7 mouse cellular contexts compared by ENCODE assay signal in the genomic region with DNA sequence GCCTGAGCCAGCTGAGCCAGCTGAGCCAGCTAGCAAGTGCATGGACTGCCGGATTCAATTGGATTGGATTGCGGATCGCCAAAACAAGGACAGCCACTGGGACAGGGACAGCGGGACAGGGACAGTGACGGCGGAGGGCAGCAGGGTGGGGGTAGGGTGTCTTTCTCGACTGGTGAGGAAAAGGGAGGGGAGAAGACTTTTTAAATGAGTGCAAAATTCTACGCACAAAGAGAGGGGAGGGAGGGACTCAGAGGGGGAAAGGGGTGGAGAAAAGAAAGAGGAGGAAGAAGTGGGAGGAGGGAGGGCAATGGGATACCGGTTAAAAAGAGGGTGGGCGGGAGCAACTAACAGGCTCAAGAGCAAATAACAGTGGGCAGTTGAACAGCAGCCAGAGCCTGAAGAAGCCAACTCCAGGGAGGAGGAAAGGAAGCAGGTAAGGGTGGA.
DNase-seq lines count a peak whose midpoint lies in the region; ATAC-seq and TF ChIP-seq lines count a peak whose summit lies in the region.

No protein-coding gene starts in this region.

- peaks cover 8% of the 10 kb centered on the region for H3K4me1 ChIP-seq in hindbrain, embryonic 12.5 days

- H3K27me3 ChIP-seq in hindbrain, embryonic 12.5 days: peaks cover 7% of the 10 kb centered on the region; the same call in 1 of the 2 replicates

- peak overlapping the region; percentile 45 for H3K9ac ChIP-seq in hindbrain, embryonic 12.5 days

- no peak for TF ChIP-seq POLR2A in brain, embryonic 14.5 days (IDR thresholded peaks at IDR 0.05; ENCODE audit: borderline replicate concordance, extremely low read depth, insufficient read depth, insufficient read length, poor library complexity, severe bottlenecking)

- no peaks in the 10 kb centered on the region for H3K36me3 ChIP-seq in hindbrain, embryonic 12.5 days

- peak overlapping the region; percentile 32 for H3K4me3 ChIP-seq in hindbrain, embryonic 12.5 days

- H3K4me2 ChIP-seq in hindbrain, embryonic 12.5 days (replicated peaks): peak overlapping the region; percentile 56

- ATAC-seq in hindbrain, embryonic 12.5 days (ENCODE audit: low FRiP score): no peak

- peak; percentile 39 for DNase-seq in Muller cell, postnatal 12 days (ENCODE audit: inconsistent ontology term)
- peak; percentile 63 for DNase-seq in brain, embryonic 14.5 days (ENCODE audit: low read depth)
- peak; percentile 64 for DNase-seq in lung, postnatal 10 days
- no peak for DNase-seq in thymus, postnatal 36 days
- no peak for DNase-seq in spleen, postnatal 4 days (ENCODE audit: low spot score in 2 of 2)
- DNase-seq in urinary bladder, postnatal 36 days (ENCODE audit: low spot score in 2 of 2): no peak

- TF ChIP-seq CTCF in brain, embryonic 14.5 days (IDR thresholded peaks at IDR 0.05; ENCODE audit: borderline replicate concordance, extremely low read depth, insufficient read depth, insufficient read length): no peak

- H3K9me3 ChIP-seq in hindbrain, embryonic 12.5 days (replicated peaks): no peaks in the 10 kb centered on the region

- 2% methylated on average over 10 of the region's 10 CpGs for WGBS in hindbrain, embryonic 12.5 days

- no peak overlapping the region for H3K27ac ChIP-seq in hindbrain, embryonic 12.5 days

Comparison
In these comparisons a context has a peak if more than half of its experiments do, and no peak if none do; other contexts are left out.
1. DNase-seq: peak in Muller cell, postnatal 12 days (single experiment), brain, embryonic 14.5 days (single experiment) and lung, postnatal 10 days (single experiment); none in thymus, postnatal 36 days (0 of 2), spleen, postnatal 4 days (0 of 2) and urinary bladder, postnatal 36 days (0 of 2).